Mouse (Mus musculus): Measurements from ENCODE around the gene Mlh3. TPM values are rescaled to one million over a fixed set of nuclear protein-coding genes. Genes with fewer than 3 reads are reported as not detected.
"Not testable (repeated sequence)": the region's sequence is repeated elsewhere in the genome, so short reads cannot be mapped to it uniquely, and the experiment has no call there.

The Mlh3 gene
- total RNA-seq, 2 experiments from 2014 or later, result 12.6 to 13.1 TPM

DNA sequence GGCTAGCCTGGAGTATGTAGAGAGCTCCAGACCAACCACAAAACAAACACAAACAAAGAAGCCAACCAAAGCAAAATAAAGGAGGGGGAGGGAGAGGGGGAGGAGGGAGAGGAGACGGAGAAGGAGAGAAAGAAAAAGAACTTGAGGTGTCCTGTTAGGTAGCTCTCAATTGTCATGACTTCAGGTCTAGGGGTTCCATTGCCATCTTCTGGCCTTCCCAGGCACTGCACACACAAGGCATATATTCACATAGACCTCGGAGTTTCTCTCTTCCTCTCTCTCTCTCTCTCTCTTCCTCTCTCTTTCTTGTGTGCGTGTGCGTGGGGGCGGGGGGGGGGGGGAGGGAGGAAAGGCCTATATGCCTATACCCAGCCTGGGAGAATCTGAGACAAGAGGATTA, 16.5 kb upstream of the Mlh3 start:
- DNase-seq (ENCODE audit: extremely low spot score in 1 of 2, low spot score in 2 of 2), result no peak
- intact Hi-C loops (cut with DNase I), result loop anchor here (5.0 kb wide), 1 partner anchor 120 kb away; no protein-coding TSS in a partner anchor

DNA sequence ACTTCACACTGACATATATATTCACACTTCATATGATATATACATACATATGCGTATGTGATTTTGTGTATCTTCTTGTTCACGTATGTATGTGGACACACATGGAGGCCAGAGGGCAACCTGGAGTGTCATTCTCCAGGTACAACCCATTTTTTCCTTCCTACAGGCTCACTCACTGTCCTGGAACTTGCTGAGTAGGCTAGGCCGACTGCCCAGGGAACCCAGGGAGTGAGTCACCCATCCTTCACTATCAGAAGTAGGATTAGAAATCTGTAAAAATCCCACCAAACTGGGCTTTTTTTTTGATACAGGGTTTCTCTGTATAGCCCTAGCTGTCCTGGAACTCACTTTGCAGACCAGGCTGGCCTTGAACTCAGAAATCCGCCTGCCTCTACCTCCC, 14.6 kb upstream of the Mlh3 start:
- intact Hi-C loops (cut with DNase I), result loop anchor here (5.0 kb wide), 1 partner anchor 118 kb away; no protein-coding TSS in a partner anchor
- no peak for DNase-seq (ENCODE audit: extremely low spot score in 1 of 2, low spot score in 2 of 2)

DNA sequence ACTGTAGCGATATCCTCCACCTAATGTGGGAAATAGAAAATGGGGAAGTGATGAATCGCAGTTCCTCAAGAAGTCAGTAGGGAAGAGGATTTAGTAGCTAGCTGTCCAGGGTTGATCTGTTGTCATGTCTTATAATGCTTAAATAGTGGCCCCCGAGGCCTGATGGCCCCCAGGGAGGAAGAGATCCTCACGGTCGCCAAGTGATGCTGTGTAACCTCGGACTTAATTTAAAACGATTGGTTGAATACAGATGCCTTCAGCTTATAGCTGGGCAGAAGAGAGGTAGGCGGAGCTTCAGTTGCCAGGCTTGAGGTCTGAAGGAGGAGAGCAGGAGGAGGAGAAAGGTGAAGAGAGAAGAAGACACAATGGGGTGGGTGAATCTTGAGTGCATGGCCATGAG, 13.9 kb upstream of the Mlh3 start:
- intact Hi-C loops (cut with DNase I), result no loop called here
- no peak for DNase-seq (ENCODE audit: extremely low spot score in 1 of 2, low spot score in 2 of 2)

DNA sequence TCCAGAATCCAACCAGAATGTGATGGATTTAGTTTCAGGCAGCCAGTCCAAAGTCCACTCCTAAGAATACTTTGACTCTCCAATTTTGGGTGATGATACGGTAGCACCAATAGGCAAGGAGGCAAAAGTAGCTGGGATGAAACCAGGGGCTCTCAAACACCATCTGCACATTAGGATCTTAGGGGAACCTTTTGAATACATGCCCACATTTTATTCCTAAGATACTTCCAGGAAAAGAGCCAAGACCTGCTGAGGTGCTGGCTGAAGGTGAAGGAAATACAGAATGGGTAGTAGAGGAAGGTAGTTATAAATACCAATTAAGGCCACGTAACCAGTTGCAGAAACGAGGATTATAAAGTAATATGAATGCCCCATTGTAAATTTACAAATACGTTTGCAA, 11.4 kb upstream of the Mlh3 start:
- intact Hi-C loops (cut with DNase I); DNase-seq (ENCODE audit: extremely low spot score in 1 of 2, low spot score in 2 of 2): not testable (repeated sequence)

DNA sequence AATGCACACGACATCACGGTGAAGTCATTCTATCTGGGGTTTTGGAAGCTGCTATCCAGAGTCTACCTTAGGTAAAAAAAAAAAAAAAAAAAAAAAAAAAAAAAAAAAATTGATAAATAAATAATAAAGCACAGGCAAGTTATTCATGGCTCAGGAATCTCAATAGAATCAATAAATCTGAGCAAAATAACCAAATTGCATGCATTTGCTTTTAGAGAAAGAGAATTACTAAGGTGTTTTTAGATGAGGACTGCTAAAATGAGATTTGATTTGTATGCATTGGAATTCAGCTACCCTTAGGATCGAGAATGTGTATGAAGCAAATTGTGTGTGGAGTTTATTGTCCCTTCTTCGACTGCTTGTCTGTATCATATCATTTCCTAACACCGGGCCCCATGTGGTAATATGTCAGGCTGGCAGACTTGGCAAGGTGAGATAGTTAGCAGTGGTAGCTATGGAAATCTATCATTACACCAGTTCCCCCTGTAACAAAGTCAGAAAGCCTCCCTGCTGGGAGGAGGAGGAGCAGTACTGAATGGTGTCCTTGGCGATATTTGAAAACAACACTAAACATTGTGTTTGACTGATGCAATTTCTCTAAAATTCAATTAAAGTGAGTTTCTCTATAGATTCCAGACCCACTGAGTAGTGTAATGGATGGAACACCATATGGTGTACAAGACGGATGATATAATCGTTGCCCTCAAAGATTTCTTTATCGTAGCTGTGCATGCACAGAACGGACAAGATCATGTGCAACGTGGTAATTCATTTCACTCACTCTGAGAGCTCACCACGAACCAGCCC, 10.6 kb upstream of the Mlh3 start:
- intact Hi-C loops (cut with DNase I), result no loop called here
- no peak for DNase-seq (ENCODE audit: extremely low spot score in 1 of 2, low spot score in 2 of 2)

DNA sequence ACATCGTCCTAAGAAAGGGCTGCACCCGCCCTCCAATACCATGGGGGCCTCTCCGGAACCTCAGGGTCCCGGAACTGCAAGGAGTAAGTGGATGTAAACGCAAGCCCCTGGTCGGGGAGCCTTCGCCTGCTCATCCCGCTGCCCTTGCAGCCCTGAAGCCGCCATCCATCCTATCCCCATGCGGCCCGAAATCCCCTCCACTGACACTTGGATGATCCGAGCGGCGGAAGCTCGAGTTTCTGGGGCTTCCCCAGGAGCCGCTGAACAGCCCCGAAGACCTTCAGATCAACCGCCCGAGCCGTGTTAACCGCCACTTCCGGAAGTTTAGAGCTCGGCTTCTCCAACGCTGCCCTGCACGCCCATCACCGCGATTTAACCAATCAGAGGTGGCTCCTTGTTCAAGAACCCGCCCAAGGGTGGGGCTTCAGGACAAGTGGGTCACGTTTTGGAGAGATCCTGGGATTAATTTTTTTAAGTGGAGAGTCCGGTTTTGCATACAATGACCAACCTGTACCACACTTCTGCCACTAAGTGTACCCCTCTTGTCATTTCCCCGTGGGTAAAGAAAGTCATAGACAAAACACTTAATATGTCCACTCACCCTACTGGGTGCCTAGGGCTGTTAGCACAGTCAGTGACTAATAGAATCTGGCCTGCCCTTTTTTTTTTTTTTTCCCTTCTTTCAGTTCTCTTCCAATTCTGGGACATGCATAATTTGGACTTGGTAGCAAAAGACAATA, 9.9 kb upstream of the Mlh3 start:
- intact Hi-C loops (cut with DNase I), result no loop called here
- peak; percentile 95 for DNase-seq (ENCODE audit: extremely low spot score in 1 of 2, low spot score in 2 of 2)

DNA sequence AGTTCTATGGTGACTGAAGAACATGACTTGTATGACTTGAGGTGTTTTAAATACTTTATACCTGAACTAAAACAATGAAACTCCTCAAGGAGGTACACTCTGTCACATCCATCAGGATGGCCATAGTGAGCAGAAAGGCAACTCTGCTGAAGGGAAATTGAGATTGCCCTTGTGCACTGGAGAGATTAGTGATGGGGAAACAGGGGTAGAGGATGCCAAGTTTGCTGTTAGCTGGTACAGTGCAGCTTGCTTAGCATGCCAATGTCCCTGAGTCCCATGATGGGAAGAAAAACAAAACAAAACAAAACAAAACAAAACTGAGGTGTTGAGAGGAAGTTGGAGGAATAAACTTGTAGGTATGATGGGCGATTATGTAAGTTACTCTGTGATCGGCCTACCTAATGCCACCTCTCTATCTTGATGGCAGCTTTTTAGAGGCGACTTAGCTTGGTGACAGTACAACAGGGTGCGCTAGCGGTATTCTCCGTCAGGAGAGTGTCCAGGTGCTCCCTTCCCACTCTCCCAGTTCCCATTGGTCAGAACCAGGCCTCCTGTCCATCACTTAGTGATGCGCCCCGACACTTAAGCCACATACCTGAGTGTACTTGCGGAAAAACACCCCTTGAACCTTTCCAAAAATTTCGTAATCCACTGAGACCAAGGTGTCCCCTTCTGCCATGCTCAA, 9.1 kb upstream of the Mlh3 start:
- DNase-seq (ENCODE audit: extremely low spot score in 1 of 2, low spot score in 2 of 2), result no peak
- intact Hi-C loops (cut with DNase I), result no loop called here

DNA sequence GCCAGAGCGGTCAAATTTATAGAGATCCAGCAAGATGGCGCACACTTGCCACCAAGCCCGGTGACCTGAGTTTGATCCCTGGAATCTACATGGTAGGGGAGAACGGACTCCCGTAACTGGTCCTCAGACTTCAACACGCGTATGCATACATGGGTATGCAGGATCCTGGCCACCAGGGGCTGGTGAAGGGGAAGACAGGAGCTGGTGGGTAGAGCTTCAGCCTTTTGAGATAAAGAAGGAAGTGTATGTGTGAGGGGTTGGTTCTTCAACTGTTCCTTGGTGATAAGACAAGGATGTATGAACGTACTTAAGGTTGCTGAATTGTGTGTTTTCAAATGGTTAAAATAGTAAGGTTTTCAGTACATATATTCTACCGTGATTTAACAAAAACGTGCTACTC, 8.5 kb upstream of the Mlh3 start:
- no peak for DNase-seq (ENCODE audit: extremely low spot score in 1 of 2, low spot score in 2 of 2)
- intact Hi-C loops (cut with DNase I), result no loop called here

DNA sequence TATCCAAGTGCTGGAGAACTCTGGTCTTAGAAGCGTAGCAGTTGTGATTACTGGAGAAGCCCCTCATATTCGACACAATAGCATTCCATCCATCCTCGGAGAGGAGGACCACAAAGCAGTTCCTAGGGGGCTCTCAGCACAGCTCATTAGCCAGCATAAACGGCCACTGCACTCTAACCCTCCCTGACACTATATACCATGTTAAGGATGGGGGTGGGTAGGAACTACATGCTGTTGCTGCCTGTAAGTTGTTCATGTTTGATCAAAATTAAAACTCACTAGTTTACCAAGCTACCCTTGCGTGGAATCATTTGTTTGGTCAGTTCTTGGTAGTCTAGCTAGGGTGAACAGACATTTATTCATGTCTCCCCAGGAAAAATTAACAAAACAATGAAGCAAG, 5.9 kb upstream of the Mlh3 start:
- intact Hi-C loops (cut with DNase I), result no loop called here

DNA sequence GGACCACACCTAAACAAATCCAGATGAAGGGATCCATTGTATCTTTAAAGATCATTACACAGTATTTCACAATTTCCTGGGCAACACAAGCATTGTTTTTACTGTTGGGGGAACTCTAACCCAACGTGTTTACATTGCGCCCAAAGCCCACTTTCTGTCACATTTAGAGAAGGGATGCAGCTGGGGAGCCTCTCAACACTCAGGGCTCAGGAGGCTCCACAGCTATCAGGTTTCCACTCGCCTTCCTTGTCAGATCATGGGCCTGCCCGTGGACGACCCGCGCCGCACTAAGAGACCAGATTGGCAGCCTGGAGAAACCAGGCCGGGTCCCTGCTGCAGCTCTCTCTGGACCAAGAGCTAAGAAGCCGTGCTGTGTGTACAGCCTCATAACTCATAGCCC, 3.1 kb upstream of the Mlh3 start:
- no peak for DNase-seq (ENCODE audit: extremely low spot score in 1 of 2, low spot score in 2 of 2)
- intact Hi-C loops (cut with DNase I), result no loop called here

More for the DNA sequence above, 5.9 kb upstream of the Mlh3 start:
- DNase-seq (ENCODE audit: extremely low spot score in 1 of 2, low spot score in 2 of 2), result no peak

DNA sequence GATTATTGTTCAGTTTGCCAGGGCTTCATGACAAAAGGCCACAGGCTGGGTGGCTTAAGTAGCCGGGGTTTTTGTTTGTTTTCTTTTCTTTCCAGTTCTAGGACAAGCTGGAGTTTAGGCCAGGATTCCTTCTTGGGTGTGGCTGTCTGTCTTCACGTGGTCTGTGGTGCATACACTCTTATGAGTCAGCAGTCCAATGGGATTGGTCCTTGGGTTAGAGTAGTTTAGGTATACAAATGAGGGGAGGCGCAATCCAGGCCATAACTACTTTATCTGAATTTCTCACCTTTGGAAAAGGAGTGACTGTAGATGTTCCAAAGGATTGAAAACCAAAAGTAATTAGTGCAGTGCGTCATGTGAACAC, 1.4 kb upstream of the Mlh3 start:
- intact Hi-C loops (cut with DNase I), result no loop called here

DNA sequence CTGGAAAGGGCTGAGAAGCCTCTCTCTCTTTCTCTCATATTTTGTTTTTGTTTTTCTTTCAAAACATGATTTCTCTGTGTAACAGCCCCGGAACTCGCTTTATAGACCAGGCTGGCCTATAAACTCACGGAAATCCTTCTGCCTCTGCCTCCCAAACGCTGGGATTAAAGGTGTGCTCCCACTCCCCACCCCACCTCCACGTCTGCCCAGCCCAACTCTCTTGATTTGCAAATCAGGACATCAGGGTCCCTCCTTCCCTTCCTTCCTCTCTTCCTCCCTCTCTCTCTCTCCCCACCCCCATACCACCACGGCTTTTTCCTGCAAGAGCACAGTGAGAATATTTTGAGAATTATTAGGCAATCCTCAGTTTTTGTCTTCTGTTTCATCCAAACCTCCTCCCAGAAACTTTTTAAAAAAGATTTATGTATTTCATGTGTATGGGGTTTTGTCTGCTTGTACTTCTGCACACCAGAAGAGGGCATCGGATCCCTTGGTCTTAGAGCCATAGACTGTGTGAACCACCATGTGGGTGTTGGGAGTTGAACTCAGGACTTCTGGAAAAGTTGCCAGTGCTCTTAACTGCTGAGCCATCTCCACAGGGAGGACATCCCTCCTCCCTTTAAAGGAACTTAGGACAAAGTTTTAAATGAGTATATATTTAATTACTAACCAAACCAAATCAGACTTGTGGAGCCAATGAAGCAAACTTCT, 888 bp upstream of the Mlh3 start:
- no peak for DNase-seq (ENCODE audit: extremely low spot score in 1 of 2, low spot score in 2 of 2)
- intact Hi-C loops (cut with DNase I), result no loop called here

More for the DNA sequence above, 1.4 kb upstream of the Mlh3 start:
- DNase-seq (ENCODE audit: extremely low spot score in 1 of 2, low spot score in 2 of 2), result no peak

DNA sequence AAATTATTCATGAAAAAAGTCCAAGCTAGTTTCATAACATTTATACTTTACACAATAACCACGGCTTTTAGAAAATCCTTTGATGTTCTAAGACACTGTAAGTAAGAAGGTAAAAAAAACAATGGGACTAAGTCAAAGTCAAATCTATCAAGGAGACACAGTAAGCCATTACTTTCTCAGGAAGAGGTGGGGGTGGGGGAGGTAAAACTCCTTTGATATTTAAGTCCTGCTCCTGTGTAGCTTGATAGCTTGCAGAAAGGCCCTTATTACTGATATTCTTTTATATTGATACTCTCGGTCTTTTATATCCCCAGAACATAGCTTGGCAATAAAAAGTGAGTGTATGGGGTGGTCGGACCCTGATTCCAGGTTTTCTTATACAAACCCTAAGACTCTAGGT, 578 bp downstream of the Mlh3 start:
- no peak for DNase-seq (ENCODE audit: extremely low spot score in 1 of 2, low spot score in 2 of 2)
- intact Hi-C loops (cut with DNase I), result no loop called here

DNA sequence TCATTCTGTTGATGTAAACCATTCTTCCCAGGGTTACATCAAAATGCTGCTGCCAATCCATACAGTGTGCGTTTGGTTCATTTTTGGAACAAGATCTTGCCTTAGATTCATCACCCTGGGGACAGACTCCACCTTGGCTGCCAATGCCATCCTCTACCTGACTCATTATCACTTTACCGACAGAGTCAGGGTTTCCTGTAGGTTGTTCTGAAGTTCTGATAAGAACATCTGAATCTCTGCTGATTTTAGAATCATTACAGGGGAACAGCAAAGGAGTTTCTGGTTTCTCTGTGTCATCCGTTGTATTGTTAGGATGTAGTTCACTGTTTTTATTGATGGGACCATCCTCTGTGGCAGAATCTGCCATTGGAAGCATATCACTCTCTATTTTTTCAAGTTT, 4.2 kb downstream of the Mlh3 start:
- intact Hi-C loops (cut with DNase I), result no loop called here
- no peak for DNase-seq (ENCODE audit: extremely low spot score in 1 of 2, low spot score in 2 of 2)

DNA sequence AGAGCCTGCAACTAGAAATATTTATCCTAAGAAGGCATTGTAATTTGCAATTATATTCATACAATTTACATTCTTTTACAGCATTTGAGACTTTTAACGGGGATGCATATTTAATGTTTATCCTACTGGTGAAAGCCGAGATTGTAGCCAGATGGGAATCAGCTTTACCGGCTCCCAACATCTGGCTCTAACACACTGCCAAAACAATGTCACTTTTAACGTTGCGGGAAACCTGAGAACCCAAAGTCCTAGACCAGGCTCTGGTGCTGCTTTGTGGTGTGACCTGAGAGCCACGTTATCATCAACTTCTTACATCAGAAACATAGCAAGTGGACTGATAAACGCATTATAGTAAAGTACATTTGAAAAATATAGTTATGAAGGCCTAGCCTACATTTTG, 5.5 kb downstream of the Mlh3 start:
- no peak for DNase-seq (ENCODE audit: extremely low spot score in 1 of 2, low spot score in 2 of 2)
- intact Hi-C loops (cut with DNase I), result no loop called here

DNA sequence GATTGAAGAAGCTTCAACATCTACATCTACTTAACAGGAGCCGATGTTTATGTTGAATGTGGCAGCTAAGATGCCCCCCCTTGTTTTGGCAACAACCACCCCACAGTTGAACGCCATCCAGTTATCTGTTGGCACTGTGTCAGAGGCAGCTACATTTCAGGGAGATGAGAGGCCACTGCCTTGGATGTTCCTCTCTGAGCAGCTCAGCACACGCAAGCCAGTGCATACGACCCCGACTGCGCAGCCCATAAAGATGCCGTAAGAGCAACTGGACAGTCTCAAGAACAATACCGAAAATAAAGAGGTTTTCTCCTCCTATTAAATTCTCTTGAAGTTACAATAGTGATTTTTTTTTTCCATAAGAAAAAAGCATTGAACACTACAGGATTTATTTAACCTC, 5.9 kb downstream of the Mlh3 start:
- intact Hi-C loops (cut with DNase I), result no loop called here
- DNase-seq (ENCODE audit: extremely low spot score in 1 of 2, low spot score in 2 of 2), result no peak

DNA sequence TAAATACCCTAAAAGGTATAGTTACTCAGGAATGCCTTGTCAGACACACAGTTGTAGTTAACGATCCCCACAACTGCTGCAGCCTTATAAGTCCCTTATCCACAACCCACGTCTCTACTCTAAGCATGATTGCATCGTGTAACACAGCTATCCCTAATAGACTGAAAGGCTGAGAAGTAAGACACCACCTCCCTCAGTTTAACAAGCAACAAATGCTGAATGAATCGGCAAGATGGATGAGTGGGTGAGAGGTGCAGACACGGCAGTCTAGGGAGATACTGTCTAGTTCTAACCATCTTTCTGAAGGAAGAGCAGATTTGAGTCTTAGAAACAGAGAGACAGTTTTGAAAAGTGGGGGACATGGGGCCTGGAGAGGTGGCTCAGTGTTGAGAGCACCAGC, 7.2 kb downstream of the Mlh3 start:
- intact Hi-C loops (cut with DNase I), result no loop called here
- DNase-seq (ENCODE audit: extremely low spot score in 1 of 2, low spot score in 2 of 2), result no peak

DNA sequence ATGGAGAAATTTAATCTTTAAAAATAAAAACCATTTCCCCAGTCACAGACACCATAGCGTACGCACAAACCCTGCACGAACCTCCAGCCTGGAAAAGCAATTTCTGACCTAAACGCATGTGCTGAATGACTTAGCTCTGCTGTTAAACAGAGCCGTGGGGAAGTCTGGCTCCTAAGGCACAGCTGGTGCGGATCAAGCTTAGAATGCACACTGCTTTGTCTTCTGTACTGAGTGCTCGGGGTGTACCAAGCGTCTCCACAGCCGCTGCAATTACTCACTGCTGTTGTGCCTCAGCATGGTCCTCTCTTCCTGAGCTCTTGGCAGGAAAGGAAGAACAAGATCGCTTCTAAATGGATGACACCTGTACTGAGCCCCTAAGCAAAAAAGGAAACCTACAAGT, 7.9 kb downstream of the Mlh3 start:
- intact Hi-C loops (cut with DNase I), result no loop called here
- no peak for DNase-seq (ENCODE audit: extremely low spot score in 1 of 2, low spot score in 2 of 2)

DNA sequence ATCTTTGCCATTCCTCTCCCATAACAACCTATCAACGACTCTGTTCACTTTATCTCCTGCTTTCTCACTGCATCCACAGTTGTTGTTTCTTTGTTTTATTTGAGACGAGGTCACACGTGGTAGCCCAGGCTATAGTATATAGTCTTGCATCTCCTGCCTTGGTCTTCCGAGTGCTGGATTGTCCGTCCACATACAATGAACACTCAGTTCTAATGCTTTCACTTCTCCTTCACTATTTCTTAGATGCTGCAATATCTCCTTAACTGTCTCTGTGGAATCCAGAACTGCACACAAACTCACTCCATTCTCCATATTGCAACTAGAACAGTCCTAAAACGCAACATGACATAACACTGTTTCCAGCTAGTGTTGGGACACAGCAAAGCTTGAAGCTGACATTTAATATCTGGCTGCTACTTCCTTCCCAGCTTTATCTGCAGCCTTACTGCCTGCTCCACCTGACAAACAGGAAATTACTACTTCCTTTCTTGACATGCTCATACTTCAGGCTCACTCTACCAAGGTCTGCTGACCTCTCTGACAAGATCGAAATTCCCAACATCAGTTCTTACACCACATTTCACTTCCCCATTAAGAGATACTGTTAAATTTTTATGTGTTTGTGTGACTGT, 13.3 kb downstream of the Mlh3 start:
- intact Hi-C loops (cut with DNase I), result no loop called here
- no peak for DNase-seq (ENCODE audit: extremely low spot score in 1 of 2, low spot score in 2 of 2)

Measured in left cerebral cortex, postnatal 10 days (tissue).